Mouse (Mus musculus): ENCODE measurements at regions not wholly inside any gene's neighbourhood (a gene's known extent, or its start where the extent isn't known, plus 50 kb on each side); places are given as distances from the start of the nearest gene placed in this dataset.

GRCm38 (mm10) chr15:11552110-11552509 lies 152.6 kb upstream of the Tars start:
- TF ChIP-seq EP300 (IDR thresholded peaks at IDR 0.05; ENCODE audit: insufficient read depth, low read depth, low read length), result no peak
- TF ChIP-seq CTCF (IDR thresholded peaks at IDR 0.05), result no peak
- TF ChIP-seq POLR2A (IDR thresholded peaks at IDR 0.05; ENCODE audit: insufficient read depth, low read depth, low read length), result no peak
- Histone ChIP-seq H3K36me3 (ENCODE audit: control insufficient read depth, insufficient read depth, low read length) (no peaks in the 10 kb centered on the region), H3K27ac (no peak overlapping the region), H3K27me3 (ENCODE audit: control insufficient read depth, insufficient read depth, low read length) (no peaks in the 10 kb centered on the region), H3K79me2 (replicated peaks; ENCODE audit: control insufficient read depth, insufficient read depth, low read length) (no peaks in the 10 kb centered on the region), H3K4me3 (no peak overlapping the region), H3K4me1 (ENCODE audit: control insufficient read depth, insufficient read depth, low read length) (no peaks in the 10 kb centered on the region; the same call in 1 of the 2 replicates), H3K9ac (ENCODE audit: low read depth, low read length) (no peak overlapping the region)
- intact Hi-C loops (cut with DNase I), result no loop called here
- WGBS, result 88% methylated on average over 1 of the region's 1 CpGs
- DNase-seq, result no peak

GRCm38 (mm10) chr15:11539485-11539884 lies 140.0 kb upstream of the Tars start:
- H3K79me2 ChIP-seq (replicated peaks; ENCODE audit: control insufficient read depth, insufficient read depth, low read length), result no peaks in the 10 kb centered on the region
- 0 out of 2 replicates have a peak, but pooled peaks cover 2% of the 10 kb centered on the region for H3K27me3 ChIP-seq (ENCODE audit: control insufficient read depth, insufficient read depth, low read length)
- TF ChIP-seq CTCF (IDR thresholded peaks at IDR 0.05) (no peak), POLR2A (IDR thresholded peaks at IDR 0.05; ENCODE audit: insufficient read depth, low read depth, low read length) (no peak), EP300 (IDR thresholded peaks at IDR 0.05; ENCODE audit: insufficient read depth, low read depth, low read length) (no peak)
- intact Hi-C loops (cut with DNase I), result no loop called here
- H3K4me3 ChIP-seq, result no peak overlapping the region
- no peak for DNase-seq
- no peak overlapping the region for H3K9ac ChIP-seq (ENCODE audit: low read depth, low read length)
- no peak overlapping the region for H3K27ac ChIP-seq
- no peaks in the 10 kb centered on the region for H3K36me3 ChIP-seq (ENCODE audit: control insufficient read depth, insufficient read depth, low read length)
- WGBS, result 34% methylated on average over 3 of the region's 3 CpGs
- no peaks in the 10 kb centered on the region for H3K4me1 ChIP-seq (ENCODE audit: control insufficient read depth, insufficient read depth, low read length)

- Histone ChIP-seq H3K27me3 (ENCODE audit: control insufficient read depth, insufficient read depth, low read length) (0 out of 2 replicates have a peak, but pooled peaks cover 2% of the 10 kb centered on the region), H3K79me2 (replicated peaks; ENCODE audit: control insufficient read depth, insufficient read depth, low read length) (no peaks in the 10 kb centered on the region), H3K27ac (no peak overlapping the region), H3K4me1 (ENCODE audit: control insufficient read depth, insufficient read depth, low read length) (peaks cover 2% of the 10 kb centered on the region; the same call in 1 of the 2 replicates), H3K9ac (ENCODE audit: low read depth, low read length) (no peak overlapping the region), H3K36me3 (ENCODE audit: control insufficient read depth, insufficient read depth, low read length) (no peaks in the 10 kb centered on the region), H3K4me3 (no peak overlapping the region)
- intact Hi-C loops (cut with DNase I), result no loop called here
- no peak for DNase-seq
- TF ChIP-seq EP300 (IDR thresholded peaks at IDR 0.05; ENCODE audit: insufficient read depth, low read depth, low read length) (no peak), CTCF (IDR thresholded peaks at IDR 0.05) (no peak), POLR2A (IDR thresholded peaks at IDR 0.05; ENCODE audit: insufficient read depth, low read depth, low read length) (no peak)
- 59% methylated on average over 7 of the region's 7 CpGs for WGBS
Observed at GRCm38 (mm10) chr15:11536076-11536620, 136.7 kb upstream of the Tars start.

GRCm38 (mm10) chr15:11534404-11535251 lies 135.2 kb upstream of the Tars start:
- no peak overlapping the region for H3K4me3 ChIP-seq
- H3K27ac ChIP-seq, result no peak overlapping the region
- peaks cover 2% of the 10 kb centered on the region; the same call in 1 of the 2 replicates for H3K4me1 ChIP-seq (ENCODE audit: control insufficient read depth, insufficient read depth, low read length)
- H3K9ac ChIP-seq (ENCODE audit: low read depth, low read length), result no peak overlapping the region
- TF ChIP-seq POLR2A (IDR thresholded peaks at IDR 0.05; ENCODE audit: insufficient read depth, low read depth, low read length) (no peak), EP300 (IDR thresholded peaks at IDR 0.05; ENCODE audit: insufficient read depth, low read depth, low read length) (no peak), CTCF (IDR thresholded peaks at IDR 0.05) (no peak)
- no peaks in the 10 kb centered on the region for H3K36me3 ChIP-seq (ENCODE audit: control insufficient read depth, insufficient read depth, low read length)
- H3K27me3 ChIP-seq (ENCODE audit: control insufficient read depth, insufficient read depth, low read length), result 0 out of 2 replicates have a peak, but pooled peaks cover 2% of the 10 kb centered on the region
- H3K79me2 ChIP-seq (replicated peaks; ENCODE audit: control insufficient read depth, insufficient read depth, low read length), result no peaks in the 10 kb centered on the region
- 94% methylated on average over 12 of the region's 12 CpGs for WGBS
- no peak for DNase-seq
- intact Hi-C loops (cut with DNase I), result no loop called here

- H3K79me2 ChIP-seq (replicated peaks; ENCODE audit: control insufficient read depth, insufficient read depth, low read length), result no peaks in the 10 kb centered on the region
- WGBS, result 63% methylated on average over 1 of the region's 1 CpGs
- 0 out of 2 replicates have a peak, but pooled peaks cover 2% of the 10 kb centered on the region for H3K27me3 ChIP-seq (ENCODE audit: control insufficient read depth, insufficient read depth, low read length)
- DNase-seq, result no peak
- no peaks in the 10 kb centered on the region for H3K36me3 ChIP-seq (ENCODE audit: control insufficient read depth, insufficient read depth, low read length)
- no peak for TF ChIP-seq EP300 (IDR thresholded peaks at IDR 0.05; ENCODE audit: insufficient read depth, low read depth, low read length)
- TF ChIP-seq CTCF (IDR thresholded peaks at IDR 0.05), result no peak
- no peak for TF ChIP-seq POLR2A (IDR thresholded peaks at IDR 0.05; ENCODE audit: insufficient read depth, low read depth, low read length)
- no peak overlapping the region for H3K27ac ChIP-seq
- intact Hi-C loops (cut with DNase I), result no loop called here
- H3K4me3 ChIP-seq, result no peak overlapping the region
- no peak overlapping the region for H3K9ac ChIP-seq (ENCODE audit: low read depth, low read length)
- H3K4me1 ChIP-seq (ENCODE audit: control insufficient read depth, insufficient read depth, low read length), result peaks cover 2% of the 10 kb centered on the region; the same call in 1 of the 2 replicates
Observed at GRCm38 (mm10) chr15:11533616-11534015, 134.2 kb upstream of the Tars start.
